Mouse (Mus musculus) thymus, adult 2 months (tissue): Measurements from ENCODE around the gene Tbkbp1.

Experiments
- CTCF ChIP-seq: fragments of 200-500 bp; IDR thresholded peaks from 2 replicates; pipeline ENCODE4 v1.5.1; 2012; ENCODE audit warnings: mild to moderate bottlenecking, control low read depth, low read length, moderate library complexity, borderline replicate concordance; ENCODE audit not compliant: control insufficient read depth, poor library complexity, insufficient read depth; ENCODE audit errors: extremely low read depth
- POLR2A ChIP-seq: fragments of 200-500 bp; IDR thresholded peaks from 2 replicates; pipeline ENCODE4 v1.6.1; 2012; ENCODE audit warnings: mild to moderate bottlenecking, low read length, control low read depth, moderate library complexity; ENCODE audit not compliant: control insufficient read depth, poor library complexity, insufficient read depth; ENCODE audit errors: extremely low read depth

DNA sequence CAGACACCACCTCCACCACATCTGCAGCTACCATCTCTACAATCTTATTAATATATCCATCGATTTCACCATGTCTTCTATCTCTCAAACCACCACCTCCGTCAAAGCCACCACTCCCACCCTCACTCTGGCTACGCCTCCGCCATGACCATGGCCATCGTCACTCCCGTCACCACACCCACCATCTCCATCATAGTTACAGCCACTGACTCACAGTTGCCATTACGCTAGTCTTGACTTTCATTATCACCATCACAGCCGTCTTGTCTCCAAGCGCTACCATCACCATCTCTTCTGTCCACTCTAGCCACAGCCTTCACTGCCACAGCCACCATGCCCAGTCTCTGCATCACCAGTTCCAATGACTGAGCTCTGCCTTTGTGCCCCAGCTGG, 47.2 kb downstream of the Tbkbp1 start:
- TF ChIP-seq POLR2A, result no peak
- no peak for TF ChIP-seq CTCF
